Mouse (Mus musculus): ENCODE measurements around the gene D1Pas1. TPM values are rescaled to one million over a fixed set of nuclear protein-coding genes. Genes with fewer than 3 reads are reported as not detected.

D1Pas1 gene
- total and polyA plus RNA-seq, 3 experiments = not detected

DNA sequence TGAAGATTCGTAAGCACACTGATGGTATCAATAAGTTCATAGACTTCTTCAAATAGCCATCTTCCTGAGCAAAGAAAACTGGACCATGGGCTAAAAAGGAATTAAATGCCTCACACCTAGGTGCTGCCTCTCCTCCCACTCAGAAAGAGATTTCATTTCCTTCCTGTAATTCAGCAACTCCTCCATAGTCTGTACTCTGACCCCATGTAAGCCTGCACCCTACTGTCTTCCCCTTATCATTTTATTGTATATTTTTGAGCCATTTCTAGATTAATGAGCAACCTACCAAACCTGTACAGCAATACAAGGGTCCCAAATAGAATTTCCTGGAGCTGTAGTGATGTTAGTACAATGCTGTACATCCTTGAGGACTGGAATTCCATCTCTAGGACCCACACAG lies 37.1 kb downstream of the D1Pas1 start:
- no peaks in the 10 kb centered on the region for H3K27me3 ChIP-seq (ENCODE audit: control insufficient read depth in 1 of 2, insufficient read depth in 2 of 2, low read length in 2 of 2)

DNA sequence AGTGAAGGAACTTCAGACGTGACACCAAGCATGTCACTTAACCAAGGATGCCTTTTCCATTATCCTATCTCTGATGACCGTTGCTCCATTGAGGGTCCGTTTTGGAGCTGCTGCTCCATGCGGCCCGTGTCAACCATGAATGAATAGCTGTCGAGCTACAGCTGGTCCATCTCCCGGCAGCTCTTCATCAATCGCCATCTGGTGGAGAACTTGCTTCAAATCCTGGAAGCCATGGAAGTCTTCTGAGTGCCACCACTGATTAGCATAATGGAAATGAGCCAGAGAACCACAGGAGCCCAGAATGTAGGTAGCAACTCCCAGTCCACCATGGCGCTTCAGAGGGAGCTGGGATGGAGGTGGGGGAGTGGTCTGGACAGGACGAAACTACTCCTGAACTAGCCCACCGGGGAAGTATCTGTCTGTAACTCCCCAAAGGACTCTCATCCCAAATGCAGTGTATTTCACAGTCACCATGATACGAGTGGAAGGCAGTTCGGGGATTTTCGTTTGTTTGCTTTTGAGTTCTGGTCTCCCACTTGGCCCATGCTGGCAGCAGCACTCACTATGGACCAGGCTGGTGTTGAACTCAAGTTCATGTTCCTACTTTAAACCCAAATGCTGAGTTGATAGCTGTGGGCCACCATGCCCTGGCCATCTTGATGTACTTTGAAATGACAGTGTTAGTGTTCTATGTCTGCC lies 39.2 kb downstream of the D1Pas1 start:
- H3K27ac ChIP-seq (ENCODE audit: control insufficient read depth, low read depth, low read length) = no peak overlapping the region
- no peaks in the 10 kb centered on the region for H3K9me3 ChIP-seq (replicated peaks; ENCODE audit: insufficient read depth, low read length)
- H3K4me3 ChIP-seq (ENCODE audit: control insufficient read depth in 1 of 2, insufficient read depth in 1 of 2, low read depth in 2 of 2, low read length in 2 of 2) = no peak overlapping the region
- no peaks in the 10 kb centered on the region for H3K27me3 ChIP-seq (ENCODE audit: control insufficient read depth in 1 of 2, insufficient read depth in 2 of 2, low read length in 2 of 2)
- H3K36me3 ChIP-seq (ENCODE audit: control insufficient read depth in 1 of 2, insufficient read depth in 2 of 2, low read length in 2 of 2) = no peaks in the 10 kb centered on the region
- no peak for DNase-seq (ENCODE audit: low read depth, low spot score)
- H3K4me1 ChIP-seq (ENCODE audit: control insufficient read depth in 1 of 2, insufficient read depth in 2 of 2, low read length in 2 of 2) = no peaks in the 10 kb centered on the region
- TF ChIP-seq TAL1 (IDR thresholded peaks at IDR 0.05; ENCODE audit: low read length) (no peak), POLR2AphosphoS5 (IDR thresholded peaks at IDR 0.05; ENCODE audit: borderline replicate concordance, low read depth, low read length) (no peak), CTCF (IDR thresholded peaks at IDR 0.05 in 2 of 3, conservative IDR thresholded peaks at IDR 0.05 in 1 of 3; ENCODE audit: control insufficient read depth in 1 of 3, insufficient read depth in 1 of 3, low read depth in 2 of 3, low read length in 3 of 3, poor library complexity in 1 of 3, severe bottlenecking in 1 of 3) (no peak), NELFE (IDR thresholded peaks at IDR 0.05; ENCODE audit: low read depth, low read length) (no peak)
- no peak overlapping the region for H3K9ac ChIP-seq (ENCODE audit: control insufficient read depth, low read depth, low read length, poor library complexity, severe bottlenecking)
- H3K79me2 ChIP-seq (ENCODE audit: control insufficient read depth, insufficient read depth, low read length, poor library complexity) = no peaks in the 10 kb centered on the region

More for the DNA sequence above, 37.1 kb downstream of the D1Pas1 start:
- Histone ChIP-seq H3K36me3 (ENCODE audit: control insufficient read depth in 1 of 2, insufficient read depth in 2 of 2, low read length in 2 of 2) (no peaks in the 10 kb centered on the region), H3K9ac (ENCODE audit: control insufficient read depth, low read depth, low read length, poor library complexity, severe bottlenecking) (no peak overlapping the region), H3K4me3 (ENCODE audit: control insufficient read depth in 1 of 2, insufficient read depth in 1 of 2, low read depth in 2 of 2, low read length in 2 of 2) (no peak overlapping the region), H3K9me3 (replicated peaks; ENCODE audit: insufficient read depth, low read length) (no peaks in the 10 kb centered on the region), H3K4me1 (ENCODE audit: control insufficient read depth in 1 of 2, insufficient read depth in 2 of 2, low read length in 2 of 2) (no peaks in the 10 kb centered on the region), H3K27ac (ENCODE audit: control insufficient read depth, low read depth, low read length) (no peak overlapping the region), H3K79me2 (ENCODE audit: control insufficient read depth, insufficient read depth, low read length, poor library complexity) (no peaks in the 10 kb centered on the region)
- no peak for TF ChIP-seq NELFE (IDR thresholded peaks at IDR 0.05; ENCODE audit: low read depth, low read length)
- no peak for TF ChIP-seq MYB (IDR thresholded peaks at IDR 0.05; ENCODE audit: low read depth, low read length)
- no peak for DNase-seq (ENCODE audit: low read depth, low spot score)

DNA sequence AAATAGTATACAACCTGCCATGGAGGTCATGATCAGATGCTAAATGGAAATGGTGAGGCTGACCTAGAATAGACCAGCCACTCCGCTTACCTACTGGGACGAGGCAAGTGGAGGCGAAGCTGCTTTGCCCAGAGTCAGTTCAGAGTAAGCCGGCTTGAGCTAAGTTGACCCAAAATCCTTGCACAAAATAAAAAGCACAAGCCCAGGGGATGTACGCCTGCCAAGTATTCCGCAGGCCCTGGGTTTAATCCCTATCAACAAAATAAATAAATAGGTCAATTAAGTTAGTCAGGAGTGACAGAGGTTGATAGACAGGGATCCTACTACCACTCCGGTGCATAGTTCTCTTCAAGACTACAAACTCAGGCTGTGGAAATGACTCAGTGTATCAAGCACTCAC lies 41.0 kb downstream of the D1Pas1 start:
- Histone ChIP-seq H3K36me3 (ENCODE audit: control insufficient read depth in 1 of 2, insufficient read depth in 2 of 2, low read length in 2 of 2) (no peaks in the 10 kb centered on the region), H3K4me1 (ENCODE audit: control insufficient read depth in 1 of 2, insufficient read depth in 2 of 2, low read length in 2 of 2) (no peaks in the 10 kb centered on the region), H3K27ac (ENCODE audit: control insufficient read depth, low read depth, low read length) (no peak overlapping the region), H3K4me3 (ENCODE audit: control insufficient read depth in 1 of 2, insufficient read depth in 1 of 2, low read depth in 2 of 2, low read length in 2 of 2) (no peak overlapping the region), H3K9me3 (replicated peaks; ENCODE audit: insufficient read depth, low read length) (no peaks in the 10 kb centered on the region), H3K79me2 (ENCODE audit: control insufficient read depth, insufficient read depth, low read length, poor library complexity) (no peaks in the 10 kb centered on the region), H3K27me3 (ENCODE audit: control insufficient read depth in 1 of 2, insufficient read depth in 2 of 2, low read length in 2 of 2) (no peaks in the 10 kb centered on the region), H3K9ac (ENCODE audit: control insufficient read depth, low read depth, low read length, poor library complexity, severe bottlenecking) (no peak overlapping the region)
- no peak for TF ChIP-seq NRF1 (IDR thresholded peaks at IDR 0.05; ENCODE audit: insufficient read depth, low read depth, low read length, poor library complexity, severe bottlenecking)
- no peak for TF ChIP-seq MAFK (IDR thresholded peaks at IDR 0.05; ENCODE audit: borderline replicate concordance, low read depth, low read length)
- no peak for TF ChIP-seq ZNF384 (IDR thresholded peaks at IDR 0.05; ENCODE audit: low read depth, low read length)
- TF ChIP-seq ZC3H11A (IDR thresholded peaks at IDR 0.05; ENCODE audit: low read depth, low read length) = no peak
- no peak for TF ChIP-seq RAD21 (IDR thresholded peaks at IDR 0.05; ENCODE audit: low read depth, low read length)
- TF ChIP-seq MYC (IDR thresholded peaks at IDR 0.05; ENCODE audit: low read depth, low read length) = no peak
- no peak for TF ChIP-seq CHD2 (IDR thresholded peaks at IDR 0.05; ENCODE audit: low read length)
- TF ChIP-seq POLR2AphosphoS2 (IDR thresholded peaks at IDR 0.05; ENCODE audit: low read length) = no peak
- TF ChIP-seq GABPA (IDR thresholded peaks at IDR 0.05; ENCODE audit: low read depth, low read length) = no peak
- TF ChIP-seq BHLHE40 (IDR thresholded peaks at IDR 0.05; ENCODE audit: borderline replicate concordance, low read depth, low read length) = no peak
- no peak for TF ChIP-seq MAX (IDR thresholded peaks at IDR 0.05; ENCODE audit: low read length)
- no peak for DNase-seq (ENCODE audit: low read depth, low spot score)

Data from MEL (cell line).